In the genomic region with DNA sequence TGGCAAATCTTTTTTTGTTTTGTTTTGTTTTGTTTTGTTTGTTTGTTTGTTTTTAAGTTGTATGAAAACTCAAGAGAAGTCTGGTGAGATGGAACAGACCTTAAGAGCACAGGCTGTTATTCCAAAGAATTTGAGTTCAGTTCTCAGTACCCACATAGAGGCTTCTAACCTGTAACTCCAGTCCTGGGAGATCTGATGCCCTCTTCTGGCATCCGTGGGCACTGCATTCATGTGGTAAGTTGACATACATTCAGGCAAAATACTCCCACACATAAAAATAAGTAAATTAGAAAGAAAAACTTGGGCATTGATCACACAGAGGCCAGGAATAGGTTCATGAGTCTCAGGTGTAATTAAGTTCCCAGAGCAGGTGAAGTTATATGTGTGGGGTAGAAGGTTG, we compare ENCODE assay signal across 26 mouse cellular contexts.
A peak's percentile ranks its signal among the peaks of the same experiment; 100 is the strongest.
DNase-seq lines count a peak whose midpoint lies in the region; ATAC-seq and TF ChIP-seq lines count a peak whose summit lies in the region.
"Had no signal": no experiment of that assay in that cellular context is flagged by ENCODE, and none has a peak within 500 bp of the region (broad histone marks: within the 10 kb centered on the region; RNA-seq: fewer than 3 reads in every experiment).

No protein-coding gene starts in this region.

- no peaks in the 10 kb centered on the region for H3K4me1 ChIP-seq in heart, adult 2 months (ENCODE audit: control insufficient read depth, insufficient read depth, low read length)
- no peaks in the 10 kb centered on the region for H3K4me1 ChIP-seq in midbrain, embryonic 13.5 days (replicated peaks)
- H3K4me1 ChIP-seq: embryonic facial prominence, embryonic 13.5 days; forebrain, embryonic 15.5 days; hindbrain, embryonic 12.5 days; kidney, embryonic 15.5 days; limb, embryonic 13.5 days; liver, embryonic 13.5 days; lung, embryonic 15.5 days; midbrain, embryonic 10.5 days; neural tube, embryonic 13.5 days had no signal

- H3K4me3 ChIP-seq in heart, adult 2 months = no peak overlapping the region
- no peak overlapping the region for H3K4me3 ChIP-seq in gastrocnemius, adult 2 months
- H3K4me3 ChIP-seq in midbrain, embryonic 13.5 days (replicated peaks) = no peak overlapping the region
- H3K4me3 ChIP-seq: embryonic facial prominence, embryonic 13.5 days; forebrain, embryonic 15.5 days; hindbrain, embryonic 12.5 days; kidney, embryonic 15.5 days; limb, embryonic 13.5 days; liver, embryonic 13.5 days; lung, embryonic 15.5 days; midbrain, embryonic 10.5 days; neural tube, embryonic 13.5 days had no signal

- no peak for DNase-seq in heart, adult 2 months
- no peak for DNase-seq in heart, postnatal 36 days
- DNase-seq in thymus, postnatal 25 days = peak; percentile 23
- no peak for DNase-seq in thymus, adult 18-20 months
- DNase-seq in WW6 (ENCODE audit: low read depth, low spot score) = peak; percentile 11
- no peak for DNase-seq in cerebellum, adult 11 months
- no peak for DNase-seq in gastrocnemius, adult 2 months
- DNase-seq: adrenal gland, postnatal 10 days; cerebellum, adult 9-11 months; gastrocnemius, postnatal 36 days; heart, postnatal 10 days; kidney, postnatal 4 days; liver, embryonic 13.5 days; right cerebral cortex, adult 18-20 months had no signal

- no peak for TF ChIP-seq POLR2A in heart, adult 2 months (IDR thresholded peaks at IDR 0.05; ENCODE audit: insufficient read depth, low read depth, low read length)

- 50% methylated on average over 1 of the region's 1 CpGs for WGBS in heart, adult 2 months
- WGBS in midbrain, embryonic 13.5 days = 51% methylated on average over 1 of the region's 1 CpGs

- H3K4me2 ChIP-seq in midbrain, embryonic 13.5 days (replicated peaks) = no peak overlapping the region
- H3K4me2 ChIP-seq: embryonic facial prominence, embryonic 13.5 days; forebrain, embryonic 15.5 days; heart, embryonic 11.5 days; hindbrain, embryonic 12.5 days; kidney, embryonic 15.5 days; limb, embryonic 13.5 days; liver, embryonic 13.5 days; lung, embryonic 15.5 days; neural tube, embryonic 13.5 days had no signal

- no peak overlapping the region for H3K27ac ChIP-seq in heart, adult 2 months
- H3K27ac ChIP-seq in gastrocnemius, adult 2 months = no peak overlapping the region
- no peak overlapping the region for H3K27ac ChIP-seq in midbrain, embryonic 13.5 days
- H3K27ac ChIP-seq: embryonic facial prominence, embryonic 13.5 days; forebrain, embryonic 15.5 days; hindbrain, embryonic 12.5 days; kidney, embryonic 15.5 days; limb, embryonic 13.5 days; liver, embryonic 13.5 days; lung, embryonic 15.5 days; macrophage; midbrain, embryonic 10.5 days; neural tube, embryonic 13.5 days had no signal

- no peaks in the 10 kb centered on the region for H3K27me3 ChIP-seq in heart, adult 2 months (ENCODE audit: control insufficient read depth, insufficient read depth, low read length)
- no peaks in the 10 kb centered on the region for H3K27me3 ChIP-seq in midbrain, embryonic 13.5 days
- H3K27me3 ChIP-seq: embryonic facial prominence, embryonic 13.5 days; forebrain, embryonic 15.5 days; hindbrain, embryonic 12.5 days; kidney, embryonic 15.5 days; limb, embryonic 13.5 days; liver, embryonic 13.5 days; lung, embryonic 15.5 days; neural tube, embryonic 13.5 days had no signal

- H3K9ac ChIP-seq in heart, adult 2 months (ENCODE audit: low read depth, low read length) = no peak overlapping the region
- H3K9ac ChIP-seq in midbrain, embryonic 13.5 days (replicated peaks) = no peak overlapping the region
- H3K9ac ChIP-seq: embryonic facial prominence, embryonic 13.5 days; forebrain, embryonic 15.5 days; hindbrain, embryonic 12.5 days; kidney, embryonic 15.5 days; limb, embryonic 13.5 days; liver, embryonic 13.5 days; lung, embryonic 15.5 days; neural tube, embryonic 13.5 days had no signal

- H3K36me3 ChIP-seq in heart, adult 2 months (ENCODE audit: control insufficient read depth, insufficient read depth, low read length) = no peaks in the 10 kb centered on the region
- no peaks in the 10 kb centered on the region for H3K36me3 ChIP-seq in midbrain, embryonic 13.5 days
- H3K36me3 ChIP-seq: embryonic facial prominence, embryonic 13.5 days; forebrain, embryonic 15.5 days; hindbrain, embryonic 12.5 days; kidney, embryonic 15.5 days; limb, embryonic 13.5 days; liver, embryonic 13.5 days; lung, embryonic 15.5 days; midbrain, embryonic 10.5 days; neural tube, embryonic 13.5 days had no signal

- TF ChIP-seq CTCF in heart, adult 2 months (IDR thresholded peaks at IDR 0.05) = peak; percentile 23
- no peak for TF ChIP-seq CTCF in gastrocnemius, adult 2 months (IDR thresholded peaks at IDR 0.05)

- H3K79me2 ChIP-seq in heart, adult 2 months (replicated peaks; ENCODE audit: control insufficient read depth, insufficient read depth, low read length) = no peaks in the 10 kb centered on the region

- TF ChIP-seq EP300 in heart, adult 2 months (IDR thresholded peaks at IDR 0.05; ENCODE audit: insufficient read depth, low read depth, low read length) = no peak

- H3K9me3 ChIP-seq in midbrain, embryonic 13.5 days = no peaks in the 10 kb centered on the region
- H3K9me3 ChIP-seq: embryonic facial prominence, embryonic 13.5 days; forebrain, embryonic 15.5 days; hindbrain, embryonic 12.5 days; kidney, embryonic 15.5 days; limb, embryonic 13.5 days; liver, embryonic 13.5 days; lung, embryonic 15.5 days; midbrain, embryonic 10.5 days; neural tube, embryonic 13.5 days had no signal

- intact Hi-C loops in heart, adult 2 months (cut with DNase I) = no loop called here
- intact Hi-C loops in heart, postnatal 36 days (cut with DNase I) = no loop called here
- intact Hi-C loops in gastrocnemius, adult 2 months (cut with DNase I) = no loop called here

- ATAC-seq in midbrain, embryonic 13.5 days = no peak
- ATAC-seq: activated CD4-positive, CD25-positive, alpha-beta regulatory T cell, adult 4 months; forebrain, embryonic 15.5 days had no signal

Comparison
In these comparisons a context has a peak if more than half of its experiments do, and no peak if none do; other contexts are left out.
1. DNase-seq: peak in thymus, postnatal 25 days (single experiment) and WW6 (single experiment); none in heart, adult 2 months (0 of 2), heart, postnatal 36 days (0 of 2), thymus, adult 18-20 months (0 of 2), cerebellum, adult 11 months (single experiment) and gastrocnemius, adult 2 months (single experiment).